Mouse (Mus musculus) regulatory T cell (primary cell): Measurements from ENCODE around the gene Ldoc1.

Experiments
- in situ Hi-C: fragments of 300-600 bp; cut with MboI, MseI; formaldehyde crosslinking; loops from one replicate; pipeline ENCODE4 v1.15.1; 2025; ENCODE audit warnings: high pct_unique_total_duplicates

Gene Ldoc1

GRCm38 (mm10) chrX:61709302-61710033 lies at the start of gene Ldoc1:
Ldoc1 (plus strand) TSS chrX:61709497.
- in situ Hi-C loops = no loop called here

DNA sequence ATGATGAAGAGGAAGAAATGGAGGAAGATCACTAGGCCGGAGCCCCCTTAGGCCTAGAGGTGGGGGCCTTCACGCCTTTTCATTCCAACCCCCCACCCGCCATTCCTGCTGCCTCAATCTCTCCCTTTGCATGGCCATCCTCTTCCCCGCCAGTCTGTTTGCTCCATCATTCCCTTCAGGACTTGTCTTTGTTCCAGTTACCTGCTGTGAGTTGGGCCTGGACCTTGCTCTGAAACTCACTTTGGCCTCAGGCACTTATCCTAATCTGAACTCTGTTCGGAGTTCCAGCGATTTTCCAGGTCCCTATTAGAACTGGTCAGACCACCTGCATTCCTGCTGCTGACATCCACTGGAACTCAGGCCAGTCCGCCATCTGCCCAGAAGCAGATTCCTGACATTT lies 834 bp downstream of the Ldoc1 start:
- in situ Hi-C loops = no loop called here

- in situ Hi-C loops = no loop called here
Observed at GRCm38 (mm10) chrX:61722281-61723028, 13.2 kb downstream of the Ldoc1 start.

GRCm38 (mm10) chrX:61723029-61723980 lies 14.0 kb downstream of the Ldoc1 start:
- in situ Hi-C loops = no loop called here

DNA sequence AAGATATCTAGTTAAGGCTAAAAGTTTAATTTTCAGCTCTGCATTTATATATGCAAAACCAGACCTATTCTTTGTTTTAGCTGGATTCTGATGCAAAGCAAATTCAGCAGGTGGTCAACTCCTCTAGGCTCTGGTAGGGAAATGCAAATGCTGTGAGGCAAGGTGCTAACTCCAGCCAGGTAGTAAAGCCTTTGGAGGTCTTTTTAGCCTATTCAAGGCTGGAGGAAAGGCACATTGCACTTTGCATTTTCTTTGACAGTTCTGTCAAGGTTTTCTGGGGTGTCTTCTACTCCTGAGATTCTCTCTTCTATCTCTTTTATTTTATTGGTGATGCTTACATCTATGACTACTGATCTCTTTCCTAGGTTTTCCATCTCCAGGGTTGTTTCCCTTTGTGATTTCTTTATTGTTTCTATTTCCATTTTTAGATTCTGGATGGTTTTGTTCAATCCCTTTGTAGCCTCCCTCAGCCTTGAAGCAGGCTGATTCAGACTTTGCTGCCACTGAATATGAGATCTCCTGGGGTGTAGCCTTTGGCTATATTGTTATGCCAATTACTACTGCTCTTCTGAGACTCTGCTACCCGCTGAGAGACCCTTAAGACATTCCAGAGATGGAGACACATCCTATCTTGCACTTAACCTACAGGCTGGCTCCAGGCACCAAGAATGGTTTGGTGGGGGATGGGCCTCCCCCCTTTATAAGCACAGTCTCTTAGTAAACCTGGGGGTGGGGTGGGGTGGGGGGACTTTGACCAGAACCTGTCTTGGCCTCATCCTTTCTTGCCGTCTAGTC lies 18.4 kb downstream of the Ldoc1 start:
- in situ Hi-C loops = no loop called here
